Mouse (Mus musculus) G1E (cell line): ENCODE data around the gene Atp6v0e. TPM values are rescaled to one million over a fixed set of nuclear protein-coding genes. Genes with fewer than 3 reads are reported as not detected.

Experiments
- ATAC-seq: 2 replicates; pipeline ENCODE4 v1.8.0; 2016; ENCODE audit warnings: mild to moderate bottlenecking; ENCODE audit not compliant: insufficient number of reproducible peaks, poor library complexity, low FRiP score, severe bottlenecking; ENCODE audit errors: extremely low read depth
- DNase-seq: peaks from one replicate; pipeline ENCODE4 v3.0.0; 2012; ENCODE audit warnings: low spot score
- H3K27me3 ChIP-seq: 2 replicates; pipeline ENCODE4 v1.6.1; 2012; ENCODE audit warnings: mild to moderate bottlenecking, low read length, inconsistent platforms; ENCODE audit not compliant: insufficient read depth
- H3K36me3 ChIP-seq: replicated peaks from 2 replicates; pipeline ENCODE3; 2012; ENCODE audit warnings: mild to moderate bottlenecking, inconsistent platforms
- H3K4me1 ChIP-seq: 2 replicates; pipeline ENCODE4 v1.6.1; 2012; ENCODE audit warnings: low read depth, low read length, inconsistent platforms, mixed read lengths; ENCODE audit not compliant: insufficient read depth
- H3K4me3 ChIP-seq: 2 replicates; pipeline ENCODE4 v1.5.1; 2012; ENCODE audit warnings: low read depth, mild to moderate bottlenecking, inconsistent platforms, low read length, moderate library complexity, mixed read lengths
- H3K9me3 ChIP-seq: replicated peaks from 2 replicates; pipeline ENCODE4 v1.6.1; 2012; ENCODE audit warnings: inconsistent platforms
- CTCF ChIP-seq: IDR thresholded peaks from 2 replicates; pipeline ENCODE4 v1.5.1; 2012; ENCODE audit warnings: low read depth, low read length, inconsistent platforms, mixed read lengths
- GATA1 ChIP-seq: IDR thresholded peaks from 2 replicates; pipeline ENCODE4 v1.6.1; 2012; ENCODE audit warnings: borderline replicate concordance, low read length, inconsistent platforms, mixed read lengths
- GATA2 ChIP-seq: IDR thresholded peaks from 2 replicates; pipeline ENCODE4 v1.6.1; 2012; ENCODE audit warnings: low read depth, low read length, inconsistent platforms, borderline replicate concordance
- POLR2AphosphoS5 ChIP-seq: IDR thresholded peaks from 2 replicates; pipeline ENCODE4 v1.6.1; 2012; ENCODE audit warnings: low read depth, low read length, inconsistent platforms; ENCODE audit not compliant: insufficient replicate concordance
- TAL1 ChIP-seq: conservative IDR thresholded peaks from 2 replicates; pipeline ENCODE4 v1.6.1; 2012; ENCODE audit warnings: low read depth, low read length, inconsistent platforms, mixed read lengths
- polyA plus RNA-seq: library from polyadenylated mRNA; stranded (reverse); fragments of >175 nt; gene quantifications from 2 replicates; pipeline ENCODE4 v1.2.3, GENCODE M21; 2012
- total RNA-seq, 2 experiments: library from RNA; stranded (forward) in 1 of 2; stranded (reverse) in 1 of 2; fragments of 200-1000 nt in 1 of 2; fragments of >200 nt in 1 of 2; fragmentation: Nextera tagmentation in 1 of 2; gene quantifications; 2 replicates each; pipeline ENCODE4 v1.2.3; 2014 to 2017

Gene Atp6v0e
- total and polyA plus RNA-seq, 3 experiments: 9.6 to 325 (median 117) TPM

DNA sequence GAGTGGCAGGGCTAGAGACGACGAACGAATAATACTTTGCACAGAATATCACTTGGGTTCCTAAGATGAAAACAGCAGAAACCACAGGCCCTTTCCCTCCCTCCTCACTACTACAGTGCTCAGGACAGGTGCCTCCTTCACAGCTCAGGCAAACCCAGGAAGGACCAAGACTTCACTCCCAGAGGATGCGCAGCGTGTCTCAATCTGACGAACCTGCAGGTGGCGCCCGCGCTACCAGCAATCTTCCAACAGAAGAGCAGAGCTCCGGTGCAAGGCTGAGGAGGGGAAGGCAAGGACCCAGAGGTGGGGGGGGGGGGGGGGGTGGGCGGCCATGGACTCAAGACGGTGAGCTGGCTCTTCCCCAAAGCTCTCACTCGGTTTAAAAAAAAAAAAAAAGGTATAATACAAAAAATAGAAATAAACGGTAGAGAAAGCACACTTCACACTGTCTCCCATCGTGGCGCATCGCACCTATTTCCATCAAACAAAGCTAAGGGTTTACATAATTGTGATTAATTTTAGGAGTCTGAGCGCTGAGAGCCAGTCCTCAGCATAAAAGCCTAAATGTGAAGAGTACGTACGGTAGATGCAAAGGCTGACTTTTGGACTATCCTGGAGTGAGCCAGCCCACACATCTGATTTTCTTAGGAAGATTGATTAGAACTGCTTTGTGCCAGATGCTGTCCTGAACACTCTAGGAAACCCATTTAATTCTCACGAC lies 2.7 kb upstream of the Atp6v0e start:
- TF ChIP-seq TAL1: no peak
- TF ChIP-seq CTCF: peak; percentile 32; the same call in 1 of the 2 replicates
- DNase-seq (peak; percentile 60), ATAC-seq (no peak)
- Histone ChIP-seq H3K27me3 (no peaks in the 10 kb centered on the region), H3K4me1 (peaks cover 30% of the 10 kb centered on the region), H3K9me3 (no peaks in the 10 kb centered on the region), H3K36me3 (peaks cover 21% of the 10 kb centered on the region), H3K4me3 (no peak overlapping the region)

DNA sequence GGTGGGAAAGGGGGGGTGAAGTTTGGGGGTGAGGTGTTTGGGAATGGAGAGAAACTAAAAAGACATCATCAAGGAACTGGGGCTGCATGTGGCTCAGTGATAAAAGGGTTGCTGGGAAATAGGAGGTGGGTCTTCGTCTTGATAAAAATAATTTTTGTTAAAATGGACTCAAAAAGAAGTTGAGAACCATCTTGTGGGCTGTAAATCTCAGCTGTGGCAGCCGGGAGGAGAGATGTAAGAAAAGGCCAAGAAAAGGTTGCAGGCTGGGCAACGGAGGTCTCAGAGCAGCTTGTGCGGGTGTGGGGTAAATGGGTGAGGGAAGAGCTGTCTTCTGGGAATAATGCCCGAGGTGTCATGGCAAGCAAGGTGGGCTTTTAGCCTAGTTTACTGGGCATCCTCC lies 827 bp upstream of the Atp6v0e start:
- H3K9me3 ChIP-seq: no peaks in the 10 kb centered on the region
- H3K27me3 ChIP-seq: no peaks in the 10 kb centered on the region
- no peak overlapping the region for H3K4me3 ChIP-seq
- DNase-seq (no peak), ATAC-seq (no peak)
- H3K4me1 ChIP-seq: peaks cover 30% of the 10 kb centered on the region
- H3K36me3 ChIP-seq: peaks cover 19% of the 10 kb centered on the region
- TF ChIP-seq TAL1 (no peak), GATA1 (no peak), POLR2AphosphoS5 (no peak), GATA2 (no peak), CTCF (no peak)

DNA sequence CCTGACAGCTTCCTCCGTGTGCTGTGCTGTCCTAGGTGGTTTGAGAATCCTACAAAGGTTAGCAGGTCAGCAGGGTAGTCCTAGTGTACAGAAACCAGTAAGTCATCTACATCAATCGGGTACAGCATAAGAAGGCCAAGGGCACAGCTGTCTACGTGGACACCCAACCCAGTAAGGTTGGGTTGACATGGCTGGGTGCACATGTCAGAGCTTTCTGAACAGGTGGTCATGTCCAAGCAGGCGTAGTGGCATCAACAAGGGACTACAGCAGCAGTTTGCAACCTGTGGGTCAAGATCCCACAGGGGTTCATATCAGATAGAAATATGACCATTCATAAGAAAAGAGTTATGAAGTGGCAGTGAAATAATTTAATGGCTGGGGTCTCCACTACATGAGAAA lies 2.6 kb downstream of the Atp6v0e start:
- H3K27me3 ChIP-seq: no peaks in the 10 kb centered on the region
- H3K9me3 ChIP-seq: no peaks in the 10 kb centered on the region
- peaks cover 25% of the 10 kb centered on the region for H3K4me1 ChIP-seq
- peaks cover 16% of the 10 kb centered on the region for H3K36me3 ChIP-seq
- TF ChIP-seq POLR2AphosphoS5: no peak
- TF ChIP-seq GATA1: no peak
- no peak for TF ChIP-seq GATA2
- no peak for TF ChIP-seq TAL1
- TF ChIP-seq CTCF: no peak
- no peak for DNase-seq
- no peak overlapping the region for H3K4me3 ChIP-seq
- ATAC-seq: no peak

DNA sequence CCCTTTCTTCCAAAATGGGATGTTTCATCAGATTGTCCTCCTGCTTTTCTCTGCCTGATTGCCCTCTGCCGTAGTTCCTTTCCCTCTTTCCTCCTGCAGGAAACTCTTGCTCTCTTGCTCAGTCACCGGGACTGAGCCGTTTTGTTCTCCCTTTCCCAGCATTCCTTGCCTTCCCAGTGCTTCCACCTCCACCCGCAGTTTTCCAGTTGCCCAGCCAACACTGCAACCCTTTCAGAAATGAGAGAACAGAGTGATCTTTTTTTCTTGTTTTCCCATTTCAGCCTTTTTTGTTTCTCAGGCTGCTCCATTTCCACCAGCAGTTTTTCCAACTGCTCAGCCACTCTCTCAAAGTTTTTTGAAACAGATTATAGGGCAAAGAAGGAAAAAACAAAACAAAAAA lies 8.2 kb downstream of the Atp6v0e start:
- peaks cover 21% of the 10 kb centered on the region for H3K4me1 ChIP-seq
- ATAC-seq (no peak), DNase-seq (no peak)
- peaks cover 3% of the 10 kb centered on the region for H3K36me3 ChIP-seq
- no peaks in the 10 kb centered on the region for H3K9me3 ChIP-seq
- H3K27me3 ChIP-seq: peaks cover 3% of the 10 kb centered on the region; the same call in 1 of the 2 replicates
- no peak overlapping the region for H3K4me3 ChIP-seq
- TF ChIP-seq POLR2AphosphoS5 (no peak), TAL1 (no peak), CTCF (no peak), GATA1 (no peak), GATA2 (no peak)

DNA sequence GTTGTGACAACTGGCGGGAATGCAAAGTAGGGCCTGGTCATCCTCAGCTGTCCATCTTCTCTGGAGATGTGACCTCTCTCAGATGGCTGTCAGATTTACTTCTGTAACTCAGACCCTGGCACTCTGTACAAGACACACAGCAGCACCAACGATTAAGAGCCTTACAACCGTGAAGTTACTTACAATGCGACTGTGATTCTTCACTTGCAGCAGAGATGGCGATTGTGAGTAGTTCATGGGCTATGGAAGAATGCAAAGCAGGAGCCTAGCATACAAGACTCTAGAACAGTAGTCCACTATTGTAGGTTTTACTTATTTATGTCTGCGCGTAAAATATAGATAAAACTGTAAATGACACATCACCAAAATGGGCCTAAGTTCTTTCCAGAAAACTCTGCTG lies 12.8 kb downstream of the Atp6v0e start:
- peak overlapping the region; percentile 94; the same call in 1 of the 2 replicates for H3K4me3 ChIP-seq
- H3K4me1 ChIP-seq: peaks cover 59% of the 10 kb centered on the region
- no peak for TF ChIP-seq GATA1
- peaks cover 21% of the 10 kb centered on the region for H3K36me3 ChIP-seq
- no peaks in the 10 kb centered on the region; the same call in 1 of the 2 replicates for H3K9me3 ChIP-seq
- H3K27me3 ChIP-seq: peaks cover 3% of the 10 kb centered on the region; the same call in 1 of the 2 replicates
- DNase-seq (no peak), ATAC-seq (no peak)

DNA sequence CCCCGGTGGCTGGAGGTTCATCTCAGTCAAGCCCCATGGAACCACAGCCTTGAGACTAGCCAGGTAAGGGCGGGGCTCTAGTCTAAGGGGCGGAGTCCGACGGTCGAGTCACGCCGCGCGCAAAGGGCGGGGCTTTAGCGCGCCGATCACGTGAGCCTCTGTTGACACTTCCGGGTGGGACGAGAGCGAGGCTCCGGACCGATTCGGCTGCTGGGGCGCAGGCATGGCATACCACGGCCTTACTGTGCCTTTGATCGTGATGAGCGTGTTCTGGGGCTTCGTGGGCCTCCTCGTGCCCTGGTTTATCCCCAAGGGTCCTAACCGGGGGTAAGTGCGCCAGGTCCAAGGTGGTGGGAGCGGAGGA lies 13.2 kb downstream of the Atp6v0e start:
- H3K36me3 ChIP-seq: peaks cover 25% of the 10 kb centered on the region
- H3K9me3 ChIP-seq: peaks cover 2% of the 10 kb centered on the region
- peak; percentile 58 for DNase-seq
- TF ChIP-seq CTCF (no peak), GATA1 (no peak), POLR2AphosphoS5 (no peak), GATA2 (no peak), TAL1 (no peak)
- peak overlapping the region; percentile 94 for H3K4me3 ChIP-seq
- peaks cover 1% of the 10 kb centered on the region; the same call in 1 of the 2 replicates for H3K27me3 ChIP-seq
- peaks cover 59% of the 10 kb centered on the region for H3K4me1 ChIP-seq
- peak; percentile 76 for ATAC-seq
